Mouse (Mus musculus) myocyte (in vitro differentiated cells): ENCODE data around the gene Fbxo36.

ENCODE experiments used
- CEBPB ChIP-seq: IDR thresholded peaks from 2 replicates; pipeline ENCODE4 v1.6.1; 2011; ENCODE audit warnings: mild to moderate bottlenecking, moderate library complexity; ENCODE audit not compliant: poor library complexity, insufficient read depth, severe bottlenecking
- E2F4 ChIP-seq: IDR thresholded peaks from one replicate; pipeline ENCODE4 v1.6.1; 2011; ENCODE audit warnings: mild to moderate bottlenecking, control low read depth, moderate library complexity; ENCODE audit not compliant: insufficient read depth
- MAX ChIP-seq: IDR thresholded peaks from one replicate; pipeline ENCODE4 v1.6.1; 2011; ENCODE audit warnings: low read depth, mild to moderate bottlenecking, control low read depth
- MYOD1 ChIP-seq, 3 experiments: IDR thresholded peaks; one replicate each; pipeline ENCODE4 v1.6.1; 2011; ENCODE audit warnings: control low read depth in 2 of 3, low read depth in 2 of 3, mild to moderate bottlenecking in 2 of 3, moderate library complexity in 1 of 3; ENCODE audit not compliant: insufficient read length in 2 of 3, control insufficient read depth in 1 of 3
- POLR2A ChIP-seq: IDR thresholded peaks from one replicate; pipeline ENCODE4 v1.6.1; 2011; ENCODE audit warnings: low read depth, mild to moderate bottlenecking, control low read depth, moderate library complexity; ENCODE audit not compliant: insufficient read length
- POLR2AphosphoS2 ChIP-seq: IDR thresholded peaks from one replicate; pipeline ENCODE4 v1.6.1; 2011; ENCODE audit warnings: low read depth, control low read depth; ENCODE audit not compliant: insufficient read length
- SRF ChIP-seq: IDR thresholded peaks from one replicate; pipeline ENCODE4 v1.6.1; 2011; ENCODE audit warnings: low read depth; ENCODE audit not compliant: control insufficient read depth, insufficient read length
- TCF12 ChIP-seq: IDR thresholded peaks from one replicate; pipeline ENCODE4 v1.6.1; 2011; ENCODE audit warnings: mild to moderate bottlenecking, control low read depth; ENCODE audit not compliant: poor library complexity, insufficient read depth, severe bottlenecking
- USF1 ChIP-seq: IDR thresholded peaks from one replicate; pipeline ENCODE4 v1.6.1; 2011; ENCODE audit warnings: low read depth, mild to moderate bottlenecking, control low read depth, moderate library complexity

DNA sequence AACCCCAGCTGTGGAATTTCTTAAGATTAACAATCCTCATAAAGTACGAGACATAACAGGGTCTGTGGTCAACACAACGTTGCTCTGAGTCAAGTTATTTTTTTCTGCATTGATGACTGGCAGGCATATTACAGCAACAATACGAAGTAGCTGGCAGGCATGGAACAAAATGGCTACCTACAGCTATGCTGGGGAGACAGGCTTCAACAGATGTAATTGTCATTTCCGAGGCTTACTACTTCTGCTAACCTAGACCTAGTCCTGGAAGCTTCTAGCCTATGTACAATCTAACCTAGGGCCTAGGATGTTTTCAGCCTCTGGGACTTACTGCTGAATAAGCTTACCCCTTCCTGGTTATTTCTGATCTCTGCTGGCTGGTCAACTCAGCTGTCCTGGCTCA lies 99.8 kb downstream of the Fbxo36 start:
- no peak for TF ChIP-seq USF1
- TF ChIP-seq CEBPB: no peak
- no peak for TF ChIP-seq E2F4
- no peak for TF ChIP-seq MAX
- TF ChIP-seq POLR2A: no peak
- no peak for TF ChIP-seq SRF
- TF ChIP-seq POLR2AphosphoS2: no peak
- TF ChIP-seq MYOD1 (IDR thresholded peaks at IDR 0.05; ENCODE audit: control insufficient read depth in 1 of 3, insufficient read length in 2 of 3, low read depth in 2 of 3): no peak
- no peak for TF ChIP-seq TCF12
